Mouse (Mus musculus) R1 (cell line): ENCODE measurements around the gene Osbp2.
A peak's percentile ranks its signal among the peaks of the same experiment; 100 is the strongest.

ENCODE experiments used
- DNase-seq: peaks from one replicate; pipeline ENCODE4 v3.0.0-alpha.2; 2018; ENCODE audit warnings: low read depth, low spot score

Osbp2 gene

GRCm38 (mm10) chr11:3862661-3863453, 846 bp downstream of the Osbp2 start:
- no peak for DNase-seq

GRCm38 (mm10) chr11:3860361-3860760, 3.3 kb downstream of the Osbp2 start:
- no peak for DNase-seq

- no peak for DNase-seq
Measured at GRCm38 (mm10) chr11:3859778-3860177, 3.9 kb downstream of the Osbp2 start.

DNA sequence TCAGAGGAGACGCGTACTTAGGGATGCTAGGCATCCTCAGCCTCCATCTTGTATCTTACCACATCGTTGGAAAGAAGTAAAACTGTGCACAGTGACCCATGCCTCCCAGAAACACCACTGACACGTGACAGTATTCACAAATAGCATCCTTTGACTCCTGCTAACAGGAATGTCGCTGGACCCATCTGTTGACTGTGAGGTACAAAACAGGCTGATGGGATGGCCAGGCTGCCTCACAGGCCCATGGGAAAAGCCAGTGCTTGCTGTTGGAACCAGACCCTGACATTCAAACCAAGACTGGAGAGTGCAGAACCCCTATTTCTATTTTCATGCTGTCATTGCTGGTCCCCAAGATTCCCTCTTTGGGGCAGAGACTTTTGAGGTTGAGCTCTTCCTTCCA, 5.8 kb downstream of the Osbp2 start:
- no peak for DNase-seq

DNA sequence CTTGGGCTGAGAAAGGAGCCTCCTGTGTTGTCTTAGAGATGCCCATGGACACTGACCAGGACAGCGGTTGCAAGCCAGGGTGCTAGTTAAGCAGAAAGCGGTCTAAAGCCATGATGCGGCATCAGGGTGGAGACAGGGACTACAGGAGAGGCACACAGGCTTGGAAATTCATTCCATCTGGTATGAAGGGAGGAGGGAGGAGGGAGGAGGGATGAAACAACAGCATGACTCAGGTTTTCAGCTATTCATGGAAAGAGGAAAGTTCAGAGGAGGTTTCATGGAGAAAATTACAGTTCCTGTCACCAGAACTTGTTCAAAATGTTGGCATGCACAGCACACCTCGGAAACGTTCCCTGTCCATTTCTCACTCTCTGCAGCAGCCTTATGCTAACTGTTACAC, 7.9 kb downstream of the Osbp2 start:
- DNase-seq = no peak

- DNase-seq = no peak
Measured at GRCm38 (mm10) chr11:3854156-3854555, 9.5 kb downstream of the Osbp2 start.

- DNase-seq = no peak
Measured at GRCm38 (mm10) chr11:3853481-3854034, 10.1 kb downstream of the Osbp2 start.

GRCm38 (mm10) chr11:3853031-3853430, 10.7 kb downstream of the Osbp2 start:
- DNase-seq = no peak

DNA sequence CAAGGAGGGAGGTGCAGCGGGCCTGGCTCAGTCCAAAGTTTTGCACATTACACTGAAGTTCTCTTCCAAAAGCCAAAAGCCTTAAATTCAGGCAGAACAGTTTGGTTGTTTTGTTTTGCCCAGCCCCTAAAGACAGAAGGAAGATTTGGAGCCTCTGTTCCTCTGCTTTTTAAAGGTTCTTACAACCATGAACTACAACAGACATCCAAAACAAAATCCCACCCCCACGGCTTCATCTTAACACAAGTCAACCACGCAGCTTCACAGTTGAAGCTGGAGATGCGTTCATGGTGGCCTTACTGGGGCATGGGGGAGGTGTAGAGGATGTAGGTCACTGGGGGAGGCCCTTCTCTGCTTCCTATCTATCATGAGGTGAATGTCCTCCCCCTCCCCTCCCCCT, 11.8 kb downstream of the Osbp2 start:
- no peak for DNase-seq

DNA sequence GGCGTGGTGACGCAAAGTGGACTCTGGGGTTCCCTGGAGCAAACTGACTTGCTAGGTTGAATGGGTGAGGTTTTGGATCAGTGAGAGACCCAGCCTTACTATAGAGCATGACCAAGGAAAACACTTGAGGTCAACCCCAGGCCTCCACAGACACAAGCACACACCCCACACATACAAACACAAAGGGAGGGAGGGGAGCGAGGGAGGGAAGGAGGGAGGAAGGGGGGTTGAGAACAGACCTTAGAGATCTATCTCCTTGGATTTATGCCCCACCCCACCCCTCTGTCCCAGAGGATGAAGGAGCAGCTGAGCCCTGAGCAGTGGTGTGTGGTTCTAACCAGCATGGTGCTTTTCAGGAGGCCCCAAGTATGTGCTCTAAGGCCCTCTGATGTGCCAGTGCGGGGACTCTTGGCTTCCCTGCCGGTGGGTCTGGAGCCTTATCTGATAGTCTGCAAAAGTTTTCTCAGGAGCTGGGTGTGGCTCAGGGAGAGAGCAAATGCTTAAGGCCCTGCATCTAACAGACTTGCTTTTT, 12.9 kb downstream of the Osbp2 start:
- no peak for DNase-seq

GRCm38 (mm10) chr11:3850315-3850614, 13.4 kb downstream of the Osbp2 start:
- no peak for DNase-seq

GRCm38 (mm10) chr11:3849469-3850314, 14.0 kb downstream of the Osbp2 start:
- peak; percentile 61 for DNase-seq

DNA sequence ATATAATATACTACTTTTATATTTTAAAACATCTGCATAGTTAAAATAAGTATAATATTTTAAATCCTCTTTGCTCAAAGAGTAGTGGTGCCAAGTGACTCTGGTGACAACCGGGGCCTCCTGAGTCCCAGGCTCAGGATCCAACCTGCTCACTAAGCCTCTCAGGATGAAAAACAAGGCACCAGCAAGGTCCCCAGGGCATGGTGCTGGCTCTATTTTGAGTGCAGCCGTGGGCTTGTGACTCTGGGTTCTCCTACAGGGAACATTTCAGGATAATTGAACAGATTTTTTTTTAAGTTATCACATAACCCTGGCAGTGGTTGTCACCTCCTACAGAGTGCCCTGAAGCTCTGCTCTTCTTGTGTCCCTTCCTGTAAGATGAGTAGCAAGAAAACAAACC, 17.4 kb downstream of the Osbp2 start:
- DNase-seq = no peak

GRCm38 (mm10) chr11:3843943-3844734, 19.6 kb downstream of the Osbp2 start:
- no peak for DNase-seq

DNA sequence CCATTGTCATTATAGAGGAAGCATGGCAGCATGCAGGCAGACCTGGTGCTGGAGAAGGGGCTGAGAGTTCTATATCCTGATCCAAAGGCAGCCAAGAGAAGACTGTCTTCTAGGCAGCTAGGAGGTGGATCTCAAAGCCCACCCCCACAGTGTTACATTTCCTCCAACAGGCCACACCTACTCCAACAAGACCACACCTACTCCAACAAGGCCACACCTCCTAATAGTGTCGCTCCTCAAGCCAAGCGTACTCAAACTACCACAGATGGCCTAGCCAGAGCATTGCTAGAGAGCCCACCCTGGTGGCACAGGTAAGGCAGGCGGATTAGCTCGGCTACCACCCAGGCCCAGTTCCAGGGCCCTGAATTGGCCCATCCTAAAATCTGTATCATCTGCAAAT, 28.4 kb downstream of the Osbp2 start:
- peak; percentile 81 for DNase-seq

DNA sequence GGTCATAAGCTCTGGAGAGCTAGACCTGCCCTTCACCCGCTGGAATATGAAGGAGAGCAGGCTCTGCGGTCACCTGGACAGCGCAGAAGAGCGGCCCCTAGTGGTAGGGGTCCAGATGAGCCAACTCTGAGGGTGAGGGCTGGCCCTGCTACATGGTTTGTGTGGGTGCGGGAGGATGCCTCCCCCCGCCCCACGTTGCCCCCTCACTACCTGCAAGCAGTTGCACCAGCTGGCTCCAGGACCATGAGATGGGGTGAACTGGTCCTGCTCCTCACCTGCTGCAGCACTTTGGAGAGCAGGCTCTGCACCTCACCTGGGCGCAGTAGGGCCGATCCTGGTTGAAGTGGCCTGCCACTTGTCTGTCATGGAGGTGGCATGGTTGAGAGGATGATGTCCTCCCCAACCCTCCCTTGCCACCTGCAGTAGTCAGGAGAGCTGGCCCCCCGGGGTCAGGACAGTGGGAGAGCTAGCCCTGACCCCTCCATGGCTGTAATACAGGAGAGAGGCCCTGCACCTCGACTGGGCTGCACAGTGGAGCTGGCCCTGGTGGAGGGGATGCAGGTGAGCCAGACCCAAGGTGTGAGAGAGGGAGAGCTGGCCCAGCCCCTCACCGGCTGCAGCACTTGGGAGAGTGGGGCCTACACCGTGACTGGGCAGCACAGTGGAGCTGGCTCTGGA, 29.1 kb downstream of the Osbp2 start:
- DNase-seq = peak; percentile 76

- DNase-seq = no peak
Measured at GRCm38 (mm10) chr11:3833544-3834420, 29.9 kb downstream of the Osbp2 start.

DNA sequence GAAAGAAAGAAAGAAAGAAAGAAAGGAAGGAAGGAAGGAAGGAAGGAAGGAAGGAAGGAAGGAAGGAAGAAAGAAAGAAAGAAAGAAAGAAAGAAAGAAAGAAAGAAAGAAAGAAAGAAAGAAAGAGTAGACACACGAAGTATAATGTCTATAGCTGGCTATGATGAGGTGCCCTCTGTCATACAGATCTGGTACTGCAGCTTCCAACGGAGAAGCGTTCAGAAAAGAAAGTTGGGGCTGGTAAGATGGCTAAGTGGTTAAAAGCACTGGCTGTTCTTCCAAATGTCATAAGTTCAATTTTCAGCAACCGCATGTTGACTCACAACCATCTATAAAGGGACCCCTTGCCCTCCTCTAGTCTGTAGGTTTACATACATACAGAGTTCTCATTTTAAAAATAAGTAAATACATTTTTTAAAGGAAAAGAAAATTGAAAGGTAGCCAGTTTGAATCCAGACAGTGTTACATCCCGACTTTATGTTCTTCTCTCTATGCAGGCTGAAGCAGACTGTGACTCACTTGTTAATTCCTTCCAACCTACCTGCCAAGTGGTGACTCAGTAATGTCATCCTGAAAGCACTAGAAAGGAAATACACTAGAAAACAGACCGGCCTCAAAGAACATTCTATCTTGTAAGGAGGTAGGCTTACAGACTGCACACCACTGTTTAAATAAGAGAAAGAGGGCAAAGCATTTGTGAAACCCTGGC, 31.4 kb downstream of the Osbp2 start:
- peak; percentile 42 for DNase-seq

- no peak for DNase-seq
Measured at GRCm38 (mm10) chr11:3829736-3830135, 34.0 kb downstream of the Osbp2 start.
